Mouse (Mus musculus): ENCODE results near the gene Mical3.
"Not testable (repeated sequence)": the region's sequence is repeated elsewhere in the genome, so short reads cannot be mapped to it uniquely, and the experiment has no call there.

The Mical3 gene

GRCm38 (mm10) chr6:120932597-120932996 is 198.2 kb downstream of the Mical3 start:
- no peak for DNase-seq (ENCODE audit: low spot score in 2 of 2)

GRCm38 (mm10) chr6:120930450-120931306 is 200.1 kb downstream of the Mical3 start:
- no peak for DNase-seq (ENCODE audit: low spot score in 2 of 2)

- no peak for DNase-seq (ENCODE audit: low spot score in 2 of 2)
Observed at GRCm38 (mm10) chr6:120929421-120929820, 201.4 kb downstream of the Mical3 start.

DNA sequence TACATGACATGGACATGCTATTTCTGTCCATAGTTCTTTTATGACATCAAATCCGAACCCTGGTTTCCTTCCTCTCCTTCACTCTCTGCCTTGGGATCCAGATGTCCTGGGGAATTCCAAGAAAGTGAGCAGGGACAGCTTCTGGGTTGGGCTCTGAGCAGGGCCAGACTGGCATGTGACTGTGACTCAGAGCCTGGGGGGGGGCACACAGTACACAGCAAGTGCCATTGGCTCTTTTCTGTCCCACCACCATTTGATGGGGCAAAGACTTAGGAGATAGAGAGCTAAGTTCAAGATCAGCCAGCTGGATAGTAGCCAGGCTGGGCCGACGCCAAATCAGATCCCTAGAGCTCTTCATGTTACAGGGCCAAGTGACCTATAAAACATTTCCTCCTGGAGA is 203.0 kb downstream of the Mical3 start:
- no peak for DNase-seq (ENCODE audit: low spot score in 2 of 2)

GRCm38 (mm10) chr6:120926880-120927279 is 203.9 kb downstream of the Mical3 start:
- no peak for DNase-seq (ENCODE audit: low spot score in 2 of 2)

DNA sequence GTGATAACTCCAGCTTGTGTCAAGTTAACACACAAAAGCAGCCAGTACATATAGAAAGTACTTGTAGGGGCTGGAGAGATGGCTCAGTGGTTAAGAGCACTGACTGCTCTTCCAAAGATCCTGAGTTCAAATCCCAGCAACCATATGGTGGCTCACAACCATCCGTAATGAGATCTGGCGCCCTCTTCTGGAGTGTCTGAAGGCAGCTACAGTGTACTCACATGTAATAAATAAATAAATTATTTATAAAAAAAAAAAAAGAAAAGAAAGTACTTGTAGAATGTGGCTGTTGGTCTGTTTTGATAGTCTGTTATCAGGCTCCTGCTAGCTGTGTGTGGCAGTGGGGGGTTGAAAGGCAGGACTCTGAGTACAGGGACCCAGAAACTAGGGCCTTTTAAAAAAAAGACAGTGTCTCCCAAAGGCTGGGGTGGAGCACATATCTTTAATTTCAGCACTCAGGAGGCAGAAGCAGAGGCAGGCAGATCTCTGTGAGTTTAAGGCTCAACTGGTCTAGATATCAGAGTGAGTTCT is 205.9 kb downstream of the Mical3 start:
- not testable (repeated sequence) for DNase-seq (ENCODE audit: low spot score in 2 of 2)

- no peak for DNase-seq (ENCODE audit: low spot score in 2 of 2)
Observed at GRCm38 (mm10) chr6:120917975-120918374, 212.8 kb downstream of the Mical3 start.

GRCm38 (mm10) chr6:120916972-120917881 is 213.6 kb downstream of the Mical3 start:
- DNase-seq (ENCODE audit: low spot score in 2 of 2): not testable (repeated sequence)

DNA sequence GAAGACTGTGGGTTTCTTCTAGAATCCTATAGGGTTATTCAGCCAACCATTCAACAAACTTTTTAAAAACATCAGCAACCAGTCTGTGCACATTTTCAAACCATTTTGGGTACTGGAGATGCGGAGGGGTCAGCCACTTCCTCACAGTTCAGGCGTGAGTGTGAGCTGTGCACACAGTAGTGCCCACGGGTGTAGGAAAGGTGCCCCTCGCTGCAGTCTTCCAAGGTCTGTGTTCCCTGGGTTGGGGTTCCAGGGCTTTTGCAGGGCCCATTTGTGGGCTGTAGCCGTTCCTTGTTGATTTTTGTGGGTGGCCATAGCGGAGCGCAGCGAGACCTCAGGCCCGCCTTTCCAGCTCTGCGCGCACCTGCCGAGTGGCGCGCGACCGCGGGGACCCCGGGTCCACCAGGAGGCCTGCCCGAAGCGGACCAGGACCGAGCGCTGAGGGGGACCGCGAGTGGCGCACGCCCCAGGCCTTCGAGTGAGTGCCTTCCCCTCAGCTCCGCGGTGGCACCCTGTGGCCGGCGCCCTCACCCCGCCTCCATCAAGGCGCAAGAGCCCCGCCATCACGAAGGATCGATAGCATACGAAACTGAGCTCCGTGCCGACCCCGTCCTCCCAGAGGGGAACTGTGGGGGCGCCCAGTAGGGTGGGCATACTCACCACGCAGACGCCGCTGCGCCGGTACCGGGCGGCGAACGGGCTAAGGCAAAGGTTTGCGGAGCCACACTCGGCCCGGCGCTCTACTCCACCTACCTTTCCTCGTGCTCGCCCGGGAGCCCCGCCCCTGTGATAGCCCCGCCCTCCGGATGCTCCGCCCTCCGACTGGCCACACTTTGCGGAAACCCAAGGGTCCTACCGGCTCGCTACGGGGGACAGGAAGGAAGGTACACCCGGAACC is 214.5 kb downstream of the Mical3 start, which contains the start of gene Bid:
Bid (minus strand) TSS at position 780 of the 898 bp plus-strand sequence.
- DNase-seq (ENCODE audit: low spot score in 2 of 2): peak; percentile 96 to 97

- peak in 1 of 2 experiments; percentile 67 for DNase-seq (ENCODE audit: low spot score in 2 of 2)
Observed at GRCm38 (mm10) chr6:120915649-120915975, 215.2 kb downstream of the Mical3 start.

DNA sequence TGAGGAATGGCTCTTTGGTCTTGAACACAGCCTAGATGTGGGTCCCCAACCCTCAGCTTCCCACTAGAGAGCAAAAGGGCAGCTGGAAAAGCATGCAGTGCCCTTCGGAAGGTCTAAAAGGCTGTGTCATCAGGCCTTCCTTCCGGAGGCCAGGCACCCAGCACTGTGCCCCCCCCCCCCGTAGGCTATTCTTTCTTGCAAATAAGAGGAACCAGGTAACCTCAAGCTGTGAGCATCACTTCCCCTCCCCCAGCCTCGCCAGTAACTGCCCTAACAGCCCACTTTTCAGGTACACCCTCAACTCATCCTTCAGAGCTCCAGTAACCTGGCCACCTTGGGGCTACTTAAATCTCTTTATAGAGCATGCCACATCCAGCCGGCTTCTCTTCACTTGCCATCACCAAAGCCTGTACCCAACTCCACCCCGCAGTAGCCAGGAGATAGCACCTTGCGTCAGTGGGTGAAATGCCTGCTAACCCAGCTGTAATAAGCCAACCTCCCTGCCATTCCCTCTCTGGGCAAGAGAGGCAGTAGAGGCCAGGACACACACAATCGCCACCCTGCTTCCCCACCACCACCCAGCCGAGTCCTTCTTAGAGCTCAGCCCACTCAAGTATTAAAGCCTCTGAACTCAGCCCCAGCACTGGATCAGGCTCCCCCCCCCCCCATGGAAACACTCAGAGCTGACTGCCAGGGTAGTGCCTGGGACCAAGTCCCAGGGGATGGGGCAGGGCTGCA is 215.7 kb downstream of the Mical3 start:
- DNase-seq (ENCODE audit: low spot score in 2 of 2): peak; percentile 83 to 87

DNA sequence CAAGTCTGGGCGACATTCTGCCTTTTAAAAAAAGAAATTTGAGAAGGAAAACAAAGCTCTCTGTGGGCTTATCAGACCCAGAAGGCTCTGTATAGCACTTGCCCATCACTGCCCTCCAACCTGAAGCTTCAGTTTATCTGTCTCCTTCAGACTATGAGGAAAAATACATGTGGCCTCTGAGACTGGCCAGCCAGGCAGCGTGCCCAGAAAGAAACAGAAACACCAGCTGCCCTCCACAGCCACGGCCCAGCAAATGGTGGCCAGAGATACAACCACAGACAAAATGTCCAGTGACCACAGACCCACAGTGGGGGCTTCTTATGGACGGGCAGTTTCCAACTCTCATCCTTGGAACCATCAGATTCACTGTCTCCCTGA is 216.3 kb downstream of the Mical3 start:
- peak; percentile 53 to 74 for DNase-seq (ENCODE audit: low spot score in 2 of 2)

DNA sequence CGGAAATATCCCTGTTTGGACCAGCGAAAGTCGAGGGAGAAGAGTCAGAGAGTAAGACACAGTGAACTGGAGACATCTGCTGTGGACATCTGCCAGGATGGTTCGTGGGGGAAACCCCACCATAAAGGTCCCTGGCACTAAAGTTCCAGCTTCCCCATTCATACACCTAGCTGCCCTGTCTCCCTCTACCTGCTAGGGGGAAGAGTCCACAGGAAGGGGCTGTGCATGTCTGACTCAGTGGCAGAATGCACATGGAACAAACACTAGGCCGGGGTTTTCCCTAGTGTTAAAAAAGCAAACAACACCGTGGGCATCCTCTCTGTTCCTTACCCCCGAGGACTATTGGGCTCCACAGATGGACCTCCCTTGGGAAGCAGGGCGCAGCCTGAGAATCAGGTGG is 217.0 kb downstream of the Mical3 start:
- no peak for DNase-seq (ENCODE audit: low spot score in 2 of 2)

DNA sequence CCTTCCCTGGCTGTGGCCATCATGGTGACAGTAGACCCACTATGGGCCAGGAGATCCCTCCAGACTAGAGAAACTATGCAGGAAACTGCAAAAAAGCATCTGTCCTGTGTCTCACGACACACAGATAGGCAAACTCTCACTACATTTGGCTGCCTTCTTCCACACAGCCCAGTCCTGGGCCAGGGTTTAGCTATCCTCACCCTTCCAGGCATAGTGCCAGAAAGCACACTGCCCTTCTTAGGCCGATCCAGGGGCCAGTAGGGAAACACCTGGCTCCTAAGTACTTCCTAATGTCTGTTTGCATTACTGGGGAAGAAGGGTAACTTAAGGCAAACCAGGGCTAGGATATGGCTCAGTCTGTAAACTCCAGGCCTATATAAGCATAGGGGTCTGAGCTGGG is 217.9 kb downstream of the Mical3 start:
- DNase-seq (ENCODE audit: low spot score in 2 of 2): no peak

GRCm38 (mm10) chr6:120911213-120912007 is 219.4 kb downstream of the Mical3 start:
- DNase-seq (ENCODE audit: low spot score in 2 of 2): no peak

DNA sequence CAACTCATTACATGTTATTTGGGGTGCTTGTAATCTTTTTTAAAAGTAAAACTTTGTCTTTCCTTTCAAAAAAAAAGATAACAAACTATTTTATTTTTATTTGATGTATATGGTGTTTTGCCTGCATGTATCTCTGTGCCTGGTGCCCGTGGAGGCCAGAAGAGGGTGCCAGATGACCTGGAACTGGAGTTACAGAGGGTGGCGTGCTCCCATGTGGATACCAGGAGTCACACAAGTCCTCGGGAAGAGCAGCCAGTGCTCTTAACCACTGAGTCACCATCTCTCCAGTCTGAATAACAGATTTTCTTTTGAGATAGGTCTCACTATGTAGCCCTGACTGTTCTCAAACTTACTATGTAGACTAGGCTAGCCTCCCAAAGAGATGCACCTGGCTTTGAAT is 221.3 kb downstream of the Mical3 start:
- no peak for DNase-seq (ENCODE audit: low spot score in 2 of 2)

- not testable (repeated sequence) for DNase-seq (ENCODE audit: low spot score in 2 of 2)
Observed at GRCm38 (mm10) chr6:120907876-120908597, 222.8 kb downstream of the Mical3 start.

- DNase-seq (ENCODE audit: low spot score in 2 of 2): no peak
Observed at GRCm38 (mm10) chr6:120906521-120906920, 224.3 kb downstream of the Mical3 start.

DNA sequence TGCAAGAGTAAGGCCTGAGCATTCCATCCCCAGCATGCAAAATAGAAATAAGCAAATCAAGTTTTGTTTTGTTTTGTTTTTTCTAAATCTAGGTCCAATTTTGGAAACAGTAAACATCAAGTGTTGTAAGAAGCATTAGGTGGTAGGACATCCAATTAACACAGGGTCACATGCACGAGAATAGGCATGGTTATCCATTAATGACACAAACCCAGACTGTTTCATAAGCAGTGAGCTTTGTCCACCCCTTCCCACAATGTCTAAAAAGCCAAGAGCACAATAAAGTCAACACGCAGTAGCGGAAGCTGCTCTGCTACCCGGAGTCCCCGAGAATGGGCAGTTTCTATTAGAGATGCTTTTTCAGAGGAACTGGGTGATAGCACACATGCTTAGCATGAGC is 225.7 kb downstream of the Mical3 start:
- DNase-seq (ENCODE audit: low spot score in 2 of 2): no peak

All from spleen, postnatal 4 days (tissue).